Mouse (Mus musculus): ENCODE measurements around the gene Tnpo3. TPM values are rescaled to one million over a fixed set of nuclear protein-coding genes. Genes with fewer than 3 reads are reported as not detected.

Gene Tnpo3
- polyA plus RNA-seq, 1 experiment from 2014 or later, result 127 TPM

Other genes with a start within 250 kb of the Tnpo3 start
- gene Opn1sw, start 221.4 kb downstream of the Tnpo3 start, polyA plus RNA-seq (2016; fragmentation: Nextera tagmentation; extraction: Ambion mirVana), result 0.24 and 0.28 TPM in 2 replicates
- 21.2 and 21.6 TPM in 2 replicates for gene Ccdc136, start 213.6 kb downstream of the Tnpo3 start, polyA plus RNA-seq (2016; fragmentation: Nextera tagmentation; extraction: Ambion mirVana)
- 2.1 and 2.6 TPM in 2 replicates for gene Flnc, start 176.6 kb downstream of the Tnpo3 start, polyA plus RNA-seq (2016; fragmentation: Nextera tagmentation; extraction: Ambion mirVana)
- 187 and 200 TPM in 2 replicates for gene Atp6v1f, start 142.2 kb downstream of the Tnpo3 start, polyA plus RNA-seq (2016; fragmentation: Nextera tagmentation; extraction: Ambion mirVana)
- gene Atp6v1fnb, start 138.4 kb downstream of the Tnpo3 start, polyA plus RNA-seq (2016; fragmentation: Nextera tagmentation; extraction: Ambion mirVana), result 0.22 TPM in 1 of 2 replicates, not detected in the other
- 10.8 and 10.9 TPM in 2 replicates for gene Kcp, start 101.9 kb downstream of the Tnpo3 start, polyA plus RNA-seq (2016; fragmentation: Nextera tagmentation; extraction: Ambion mirVana)
- 1.1 and 1.4 TPM in 2 replicates for gene Irf5, start 83.3 kb downstream of the Tnpo3 start, polyA plus RNA-seq (2016; fragmentation: Nextera tagmentation; extraction: Ambion mirVana)
- gene Tspan33, start 84.3 kb upstream of the Tnpo3 start, polyA plus RNA-seq (2016; fragmentation: Nextera tagmentation; extraction: Ambion mirVana), result 11.5 and 13.3 TPM in 2 replicates
- 51.2 and 52.7 TPM in 2 replicates for gene Smo, start 125.6 kb upstream of the Tnpo3 start, polyA plus RNA-seq (2016; fragmentation: Nextera tagmentation; extraction: Ambion mirVana)
- 13.5 and 15.1 TPM in 2 replicates for gene Ahcyl2, start 158.1 kb upstream of the Tnpo3 start, polyA plus RNA-seq (2016; fragmentation: Nextera tagmentation; extraction: Ambion mirVana)